Mouse (Mus musculus): ENCODE measurements around the gene Cotl1.

The Cotl1 gene

GRCm38 (mm10) chr8:119840275-119840808, at the start of gene Cotl1:
Cotl1 (minus strand) TSS chr8:119840544.
- DNase-seq = peak; percentile 97

- no peak for DNase-seq
Measured at GRCm38 (mm10) chr8:119888012-119888411, 47.7 kb upstream of the Cotl1 start.

GRCm38 (mm10) chr8:119887130-119887529, 46.8 kb upstream of the Cotl1 start:
- peak; percentile 78 for DNase-seq

GRCm38 (mm10) chr8:119885612-119886011, 45.3 kb upstream of the Cotl1 start:
- peak; percentile 95 for DNase-seq

GRCm38 (mm10) chr8:119883281-119883680, 42.9 kb upstream of the Cotl1 start:
- peak; percentile 69 for DNase-seq

- DNase-seq = peak; percentile 81
Measured at GRCm38 (mm10) chr8:119881917-119882316, 41.6 kb upstream of the Cotl1 start.

- DNase-seq = peak; percentile 29
Measured at GRCm38 (mm10) chr8:119881301-119881700, 41.0 kb upstream of the Cotl1 start.

GRCm38 (mm10) chr8:119873181-119873580, 32.8 kb upstream of the Cotl1 start:
- DNase-seq = no peak

- DNase-seq = no peak
Measured at GRCm38 (mm10) chr8:119869616-119870015, 29.3 kb upstream of the Cotl1 start.

- peak; percentile 38 for DNase-seq
Measured at GRCm38 (mm10) chr8:119862749-119863148, 22.4 kb upstream of the Cotl1 start.

GRCm38 (mm10) chr8:119862390-119862734, 22.0 kb upstream of the Cotl1 start:
- DNase-seq = no peak

- peak; percentile 99 for DNase-seq
Measured at GRCm38 (mm10) chr8:119861706-119862389, 21.5 kb upstream of the Cotl1 start, which contains the start of gene Klhl36. Klhl36 (plus strand) TSS chr8:119862266.

- DNase-seq = peak; percentile 32
Measured at GRCm38 (mm10) chr8:119857767-119858166, 17.4 kb upstream of the Cotl1 start.

GRCm38 (mm10) chr8:119855656-119856055, 15.3 kb upstream of the Cotl1 start:
- DNase-seq = peak; percentile 88

- DNase-seq = no peak
Measured at GRCm38 (mm10) chr8:119854035-119854434, 13.7 kb upstream of the Cotl1 start.

- no peak for DNase-seq
Measured at GRCm38 (mm10) chr8:119853521-119853920, 13.2 kb upstream of the Cotl1 start.

GRCm38 (mm10) chr8:119847232-119847922, 7.0 kb upstream of the Cotl1 start:
- DNase-seq = no peak

- DNase-seq = peak; percentile 85
Measured at GRCm38 (mm10) chr8:119845741-119846140, 5.4 kb upstream of the Cotl1 start.

- DNase-seq = no peak
Measured at GRCm38 (mm10) chr8:119844577-119844976, 4.2 kb upstream of the Cotl1 start.

GRCm38 (mm10) chr8:119843444-119843843, 3.1 kb upstream of the Cotl1 start:
- peak; percentile 88 for DNase-seq

GRCm38 (mm10) chr8:119840905-119841411, 614 bp upstream of the Cotl1 start:
- DNase-seq = peak; percentile 88

- DNase-seq = peak; percentile 61
Measured at GRCm38 (mm10) chr8:119839419-119840021, 824 bp downstream of the Cotl1 start.

- DNase-seq = no peak
Measured at GRCm38 (mm10) chr8:119838983-119839340, 1.4 kb downstream of the Cotl1 start.
